In the genomic region with DNA sequence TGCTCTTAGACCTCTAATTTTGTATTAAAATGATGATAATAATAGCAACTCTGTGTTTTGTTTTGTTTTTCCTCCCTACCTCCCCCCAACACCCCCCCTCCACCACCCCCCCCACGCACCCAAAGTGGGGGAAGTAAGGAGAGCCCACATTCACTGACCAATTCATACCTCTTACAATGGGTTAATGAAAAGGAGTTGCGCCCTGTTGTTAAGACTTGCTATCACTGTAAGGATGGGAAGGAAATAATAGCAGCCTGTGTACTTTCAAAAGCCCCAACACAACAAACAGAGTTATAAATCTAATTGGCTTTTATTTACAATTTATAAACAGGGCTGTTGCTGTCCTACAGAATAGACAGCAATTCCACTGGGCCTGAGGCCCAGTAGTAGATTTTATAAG, we compare ENCODE assay signal across 15 mouse cellular contexts.
DNase-seq lines count a peak whose midpoint lies in the region; ATAC-seq and TF ChIP-seq lines count a peak whose summit lies in the region.
"Had no signal": no experiment of that assay in that cellular context is flagged by ENCODE, and none has a peak within 500 bp of the region (broad histone marks: within the 10 kb centered on the region; RNA-seq: fewer than 3 reads in every experiment).

No protein-coding gene starts in this region.

- H3K4me2 ChIP-seq in kidney, embryonic 16.5 days (replicated peaks; ENCODE audit: low read depth, low read length): no peak overlapping the region
- H3K4me2 ChIP-seq in embryonic facial prominence, embryonic 13.5 days: 0 out of 2 replicates have a peak overlapping the region, but pooled peaks have one; percentile 7
- H3K4me2 ChIP-seq in limb, embryonic 14.5 days (replicated peaks; ENCODE audit: low read depth, low read length, severe bottlenecking): no peak overlapping the region
- H3K4me2 ChIP-seq: heart, embryonic 11.5 days had no signal

- H3K27me3 ChIP-seq in heart, embryonic 10.5 days (ENCODE audit: insufficient read depth, poor library complexity, severe bottlenecking): no peaks in the 10 kb centered on the region
- no peaks in the 10 kb centered on the region for H3K27me3 ChIP-seq in kidney, embryonic 16.5 days (ENCODE audit: insufficient read depth, low read length)
- no peaks in the 10 kb centered on the region for H3K27me3 ChIP-seq in embryonic facial prominence, embryonic 13.5 days
- H3K27me3 ChIP-seq in limb, embryonic 14.5 days (ENCODE audit: control insufficient read depth, insufficient read depth, low read length): no peaks in the 10 kb centered on the region

- H3K36me3 ChIP-seq in heart, embryonic 10.5 days: no peaks in the 10 kb centered on the region
- H3K36me3 ChIP-seq in kidney, embryonic 16.5 days (ENCODE audit: insufficient read depth, low read length): no peaks in the 10 kb centered on the region
- no peaks in the 10 kb centered on the region for H3K36me3 ChIP-seq in embryonic facial prominence, embryonic 13.5 days
- H3K36me3 ChIP-seq in limb, embryonic 14.5 days (ENCODE audit: control insufficient read depth, insufficient read depth, low read length): no peaks in the 10 kb centered on the region

- H3K4me3 ChIP-seq in heart, embryonic 10.5 days: no peak overlapping the region
- H3K4me3 ChIP-seq in kidney, embryonic 16.5 days (ENCODE audit: low read length): no peak overlapping the region
- H3K4me3 ChIP-seq in embryonic facial prominence, embryonic 13.5 days: no peak overlapping the region
- H3K4me3 ChIP-seq in limb, embryonic 14.5 days (replicated peaks; ENCODE audit: low read length): no peak overlapping the region

- peak overlapping the region; percentile 25; the same call in 1 of the 2 replicates for H3K27ac ChIP-seq in heart, embryonic 10.5 days
- peak overlapping the region; percentile 17; the same call in 1 of the 2 replicates for H3K27ac ChIP-seq in kidney, embryonic 16.5 days (ENCODE audit: low read length)
- H3K27ac ChIP-seq in embryonic facial prominence, embryonic 13.5 days: peak overlapping the region; percentile 39; the same call in 1 of the 2 replicates
- H3K27ac ChIP-seq in limb, embryonic 14.5 days (replicated peaks; ENCODE audit: low read depth, low read length): no peak overlapping the region

- no peak for DNase-seq in heart, embryonic 10.5 days (ENCODE audit: low spot score)
- no peak for DNase-seq in heart, adult 11 months
- DNase-seq in kidney, adult 8-10 months: no peak
- DNase-seq in limb, embryonic 14.5 days (ENCODE audit: low spot score): no peak
- no peak for DNase-seq in embryo, embryonic 10 days (ENCODE audit: low spot score)
- no peak for DNase-seq in frontal cortex, postnatal 25 days (ENCODE audit: low spot score in 2 of 2)
- DNase-seq: gastrocnemius, postnatal 14 days; heart, postnatal 4 days; kidney, postnatal 14 days; liver; lung, adult 18-20 months; spleen, adult 18-20 months had no signal

- H3K9me3 ChIP-seq in heart, embryonic 10.5 days: no peaks in the 10 kb centered on the region
- H3K9me3 ChIP-seq in kidney, embryonic 16.5 days (ENCODE audit: low read length): no peaks in the 10 kb centered on the region
- H3K9me3 ChIP-seq in embryonic facial prominence, embryonic 13.5 days: no peaks in the 10 kb centered on the region
- H3K9me3 ChIP-seq in limb, embryonic 14.5 days (ENCODE audit: control insufficient read depth, low read length): no peaks in the 10 kb centered on the region

- TF ChIP-seq POLR2A in limb, embryonic 14.5 days (IDR thresholded peaks at IDR 0.05; ENCODE audit: borderline replicate concordance, extremely low read depth, insufficient read depth, insufficient read length): no peak

- WGBS in heart, embryonic 10.5 days: 67% methylated on average over 2 of the region's 2 CpGs
- WGBS in kidney, embryonic 16.5 days: 31% methylated on average over 2 of the region's 2 CpGs
- WGBS in embryonic facial prominence, embryonic 13.5 days: 60% methylated on average over 2 of the region's 2 CpGs
- WGBS in limb, embryonic 14.5 days: 50% methylated on average over 2 of the region's 2 CpGs

- no peak overlapping the region for H3K9ac ChIP-seq in kidney, embryonic 16.5 days (replicated peaks; ENCODE audit: low read length)
- no peak overlapping the region for H3K9ac ChIP-seq in embryonic facial prominence, embryonic 13.5 days
- 0 out of 2 replicates have a peak overlapping the region, but pooled peaks have one; percentile 25 for H3K9ac ChIP-seq in limb, embryonic 14.5 days (ENCODE audit: low read depth, low read length, severe bottlenecking)

- peaks cover 59% of the 10 kb centered on the region for H3K4me1 ChIP-seq in heart, embryonic 10.5 days
- peaks cover 32% of the 10 kb centered on the region for H3K4me1 ChIP-seq in kidney, embryonic 16.5 days (ENCODE audit: insufficient read depth, low read length)
- peaks cover 46% of the 10 kb centered on the region for H3K4me1 ChIP-seq in embryonic facial prominence, embryonic 13.5 days
- H3K4me1 ChIP-seq in limb, embryonic 14.5 days (ENCODE audit: control insufficient read depth, insufficient read depth, low read length): peaks cover 24% of the 10 kb centered on the region

- peak; percentile 52; the same call in 1 of the 2 replicates for ATAC-seq in kidney, embryonic 16.5 days (ENCODE audit: low FRiP score, low TSS enrichment)
- ATAC-seq in embryonic facial prominence, embryonic 13.5 days (ENCODE audit: insufficient number of reproducible peaks, insufficient read depth, low FRiP score, low TSS enrichment, low read depth): no peak
- ATAC-seq in limb, embryonic 14.5 days (ENCODE audit: low FRiP score, low read depth): no peak
